Mouse (Mus musculus) lung, embryonic 16.5 days (tissue): ENCODE measurements around the gene Kcnh1. TPM values are rescaled to one million over a fixed set of nuclear protein-coding genes. Genes with fewer than 3 reads are reported as not detected.

ENCODE experiments used
- ATAC-seq: fragments of 200-750 bp; cut with Nextera tagmentation; 2 replicates; pipeline ENCODE4 v1.8.0; 2017; ENCODE audit warnings: low read depth, mild to moderate bottlenecking, moderate library complexity
- H3K27ac ChIP-seq: fragments of 300-500 bp; sonication (generic); 2 replicates; pipeline ENCODE4 v1.5.1; 2014; ENCODE audit warnings: mild to moderate bottlenecking, control low read depth, low read length
- H3K27me3 ChIP-seq: fragments of 300-500 bp; sonication (generic); 2 replicates; pipeline ENCODE4 v1.6.1; 2014; ENCODE audit warnings: low read depth, low read length, mixed read lengths; ENCODE audit not compliant: control insufficient read depth, insufficient read depth
- H3K36me3 ChIP-seq: fragments of 300-500 bp; sonication (generic); 2 replicates; pipeline ENCODE4 v1.6.1; 2014; ENCODE audit warnings: low read length; ENCODE audit not compliant: control insufficient read depth, insufficient read depth
- H3K4me1 ChIP-seq: fragments of 300-500 bp; sonication (generic); replicated peaks from 2 replicates; pipeline ENCODE4 v1.6.1; 2014; ENCODE audit warnings: low read length, mixed read lengths; ENCODE audit not compliant: control insufficient read depth, insufficient read depth
- H3K4me2 ChIP-seq: fragments of 300-500 bp; sonication (generic); 2 replicates; pipeline ENCODE4 v1.6.1; 2014; ENCODE audit warnings: low read depth, low read length, control low read depth
- H3K4me3 ChIP-seq: fragments of 300-500 bp; sonication (generic); 2 replicates; pipeline ENCODE4 v1.5.1; 2014; ENCODE audit warnings: mild to moderate bottlenecking, low read length, control low read depth
- H3K9ac ChIP-seq: fragments of 300-500 bp; sonication (generic); 2 replicates; pipeline ENCODE4 v1.6.1; 2014; ENCODE audit warnings: low read length, control low read depth
- H3K9me3 ChIP-seq: fragments of 300-500 bp; sonication (generic); 2 replicates; pipeline ENCODE4 v1.6.1; 2016; ENCODE audit warnings: low read length; ENCODE audit not compliant: control insufficient read depth
- WGBS: fragments of 180-500 bp; shearing (Covaris S2); extraction: QIAGEN DNeasy Blood & Tissue Kit; methylation state at CpG from one replicate; pipeline ENCODE4 v1.1.7; 2014; 5-methylcytosine and 5-hydroxymethylcytosine counted together
- polyA plus RNA-seq: library from polyadenylated mRNA; unstranded; fragments of >200 nt; fragmentation: Nextera tagmentation; extraction: Ambion mirVana; gene quantifications from 2 replicates; pipeline ENCODE4 v1.2.1, GENCODE M21; 2015

Kcnh1 gene
- polyA plus RNA-seq, 1 experiment from 2014 or later = 0.97 TPM

DNA sequence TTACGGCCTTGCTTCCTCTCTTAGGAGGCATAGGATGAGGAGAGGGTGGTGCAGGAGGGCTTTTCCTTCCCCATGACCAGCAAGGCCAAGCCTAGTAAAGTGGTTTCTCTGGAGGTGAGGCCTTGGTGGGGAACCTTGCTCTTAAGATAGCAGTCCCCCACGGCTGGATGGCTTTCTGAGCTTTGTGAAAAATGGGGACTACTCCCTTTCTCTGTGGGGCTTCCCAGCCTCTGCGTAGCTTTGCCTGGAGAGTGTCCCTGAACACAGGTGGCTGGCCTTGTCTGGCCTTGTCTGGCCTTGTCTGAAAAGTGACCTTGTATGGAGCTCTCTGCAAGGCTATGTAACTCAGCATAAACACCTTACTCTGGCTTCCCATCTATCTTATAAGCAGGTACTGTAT, 56.3 kb downstream of the Kcnh1 start:
- WGBS = 68% methylated on average over 3 of the region's 3 CpGs
- Histone ChIP-seq H3K4me3 (no peak overlapping the region), H3K27me3 (no peaks in the 10 kb centered on the region), H3K27ac (no peak overlapping the region), H3K9me3 (no peaks in the 10 kb centered on the region), H3K4me2 (no peak overlapping the region), H3K9ac (no peak overlapping the region), H3K4me1 (no peaks in the 10 kb centered on the region), H3K36me3 (no peaks in the 10 kb centered on the region)
- no peak for ATAC-seq

DNA sequence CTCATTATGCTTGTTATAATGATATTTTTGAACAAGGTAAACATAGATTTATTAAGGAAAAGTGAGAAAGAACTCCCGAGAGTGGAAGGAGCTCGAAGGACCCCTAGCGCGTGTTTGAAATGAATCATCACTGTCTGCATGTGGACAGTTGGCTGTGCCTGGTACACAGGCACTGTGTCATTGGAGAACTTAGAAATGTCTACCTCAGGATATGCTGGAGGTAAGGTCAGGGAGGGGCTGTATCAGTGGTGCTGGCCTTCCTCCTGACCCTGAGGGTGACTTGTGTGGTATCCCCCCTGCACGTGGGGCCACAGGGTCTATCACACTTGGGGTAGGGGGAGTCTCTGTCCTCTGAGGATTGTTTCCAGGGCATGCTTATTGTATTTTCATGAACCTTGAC, 68.6 kb downstream of the Kcnh1 start:
- H3K9me3 ChIP-seq = no peaks in the 10 kb centered on the region
- H3K4me2 ChIP-seq = no peak overlapping the region
- 79% methylated on average over 5 of the region's 5 CpGs for WGBS
- H3K4me1 ChIP-seq = no peaks in the 10 kb centered on the region
- no peaks in the 10 kb centered on the region for H3K36me3 ChIP-seq
- H3K27me3 ChIP-seq = no peaks in the 10 kb centered on the region
- H3K9ac ChIP-seq = no peak overlapping the region
- no peak overlapping the region for H3K4me3 ChIP-seq
- no peak for ATAC-seq
- H3K27ac ChIP-seq = no peak overlapping the region

DNA sequence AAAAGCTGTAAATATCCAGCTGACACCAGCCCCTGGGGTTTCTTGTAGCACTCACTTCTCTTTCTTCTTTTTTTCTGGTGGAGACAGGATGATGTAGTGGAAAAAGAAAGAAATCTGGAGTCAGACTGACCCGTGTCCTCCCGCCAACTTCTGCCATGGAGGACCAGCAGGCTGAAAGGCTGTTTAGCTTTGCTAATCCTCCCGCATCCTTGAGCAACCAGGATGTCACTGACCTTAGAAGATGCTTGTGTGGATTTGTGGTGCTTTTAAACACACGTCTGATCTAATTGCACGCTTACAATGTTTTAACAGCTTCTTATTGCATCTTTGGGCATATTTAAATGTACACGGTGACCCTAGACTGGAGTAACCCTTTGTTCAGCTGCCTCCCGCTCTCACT, 69.0 kb downstream of the Kcnh1 start:
- WGBS = 59% methylated on average over 7 of the region's 7 CpGs
- Histone ChIP-seq H3K4me3 (no peak overlapping the region), H3K36me3 (no peaks in the 10 kb centered on the region), H3K4me2 (no peak overlapping the region), H3K27ac (no peak overlapping the region), H3K9me3 (no peaks in the 10 kb centered on the region), H3K9ac (no peak overlapping the region), H3K27me3 (no peaks in the 10 kb centered on the region), H3K4me1 (no peaks in the 10 kb centered on the region)
- ATAC-seq = no peak

DNA sequence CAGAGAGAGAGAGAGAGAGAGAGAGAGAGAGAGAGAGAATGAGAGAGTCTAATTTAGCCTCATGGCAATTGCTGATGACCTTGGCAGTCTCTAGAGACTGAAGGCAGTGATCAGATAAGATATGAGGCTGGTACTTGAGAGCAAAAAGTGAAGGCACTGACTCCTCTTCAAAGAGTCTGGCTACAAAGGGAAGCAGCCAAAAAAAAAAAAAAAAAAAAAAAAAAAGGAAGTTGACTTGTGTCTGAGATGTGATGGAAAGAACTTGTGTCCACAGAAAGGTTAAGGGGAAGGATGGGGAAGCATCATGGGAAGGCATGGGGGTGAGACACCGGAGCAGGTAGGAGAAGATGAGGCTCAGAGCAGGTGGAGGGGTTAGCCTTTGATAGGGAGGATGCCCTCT, 75.1 kb downstream of the Kcnh1 start:
- no peak for ATAC-seq
- no peak overlapping the region for H3K9ac ChIP-seq
- H3K36me3 ChIP-seq = no peaks in the 10 kb centered on the region
- no peaks in the 10 kb centered on the region for H3K4me1 ChIP-seq
- H3K9me3 ChIP-seq = no peaks in the 10 kb centered on the region
- H3K4me2 ChIP-seq = no peak overlapping the region
- no peak overlapping the region for H3K27ac ChIP-seq
- H3K27me3 ChIP-seq = no peaks in the 10 kb centered on the region
- no peak overlapping the region for H3K4me3 ChIP-seq
- 77% methylated on average over 1 of the region's 1 CpGs for WGBS

DNA sequence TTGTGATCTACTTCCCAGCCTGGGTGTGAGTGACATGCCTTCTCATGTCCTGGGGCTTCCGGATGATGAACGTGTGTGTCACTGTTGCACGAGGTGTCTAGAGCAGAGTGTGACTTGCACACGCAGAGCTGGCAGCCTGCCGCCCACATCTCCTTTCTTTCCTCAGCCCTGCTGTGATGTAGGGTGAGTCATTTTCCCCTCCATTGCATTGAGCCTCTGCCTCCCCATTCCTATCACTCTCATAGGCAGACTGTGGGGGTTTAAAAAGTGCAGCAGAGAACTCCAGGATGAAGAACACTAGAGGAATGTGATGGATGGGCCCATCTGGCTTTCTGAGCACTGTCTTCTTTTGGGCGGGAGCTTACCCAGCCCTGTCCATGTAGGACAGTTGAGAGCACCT, 76.4 kb downstream of the Kcnh1 start:
- no peaks in the 10 kb centered on the region for H3K4me1 ChIP-seq
- H3K9me3 ChIP-seq = no peaks in the 10 kb centered on the region
- WGBS = 84% methylated on average over 6 of the region's 6 CpGs
- no peaks in the 10 kb centered on the region for H3K36me3 ChIP-seq
- no peak overlapping the region for H3K4me3 ChIP-seq
- no peak overlapping the region for H3K27ac ChIP-seq
- H3K27me3 ChIP-seq = no peaks in the 10 kb centered on the region
- no peak overlapping the region for H3K9ac ChIP-seq
- no peak overlapping the region for H3K4me2 ChIP-seq
- ATAC-seq = no peak

DNA sequence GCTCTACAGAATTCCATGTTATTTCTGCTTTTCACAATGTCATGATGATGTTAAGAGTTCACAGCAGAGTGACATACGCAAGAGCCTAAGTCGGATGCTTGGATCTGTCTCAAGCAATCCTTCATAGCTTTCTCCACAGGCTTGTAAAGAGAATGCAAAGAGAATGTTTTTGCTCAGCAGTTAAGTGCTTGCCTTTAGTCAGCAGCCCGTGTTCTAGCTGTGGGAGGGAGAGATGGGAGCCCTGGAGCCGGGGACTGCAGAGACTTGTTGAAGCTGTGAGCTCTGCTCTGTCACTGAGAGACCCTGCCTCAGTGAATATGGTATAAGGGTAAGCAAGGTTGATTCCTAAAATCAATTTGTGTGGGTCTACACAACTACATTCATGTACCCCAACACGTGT, 78.3 kb downstream of the Kcnh1 start:
- no peak overlapping the region for H3K27ac ChIP-seq
- no peaks in the 10 kb centered on the region for H3K27me3 ChIP-seq
- WGBS = 60% methylated on average over 5 of the region's 5 CpGs
- no peaks in the 10 kb centered on the region for H3K4me1 ChIP-seq
- H3K9me3 ChIP-seq = no peaks in the 10 kb centered on the region
- no peak for ATAC-seq
- no peaks in the 10 kb centered on the region for H3K36me3 ChIP-seq
- no peak overlapping the region for H3K4me2 ChIP-seq
- H3K9ac ChIP-seq = no peak overlapping the region
- H3K4me3 ChIP-seq = no peak overlapping the region

DNA sequence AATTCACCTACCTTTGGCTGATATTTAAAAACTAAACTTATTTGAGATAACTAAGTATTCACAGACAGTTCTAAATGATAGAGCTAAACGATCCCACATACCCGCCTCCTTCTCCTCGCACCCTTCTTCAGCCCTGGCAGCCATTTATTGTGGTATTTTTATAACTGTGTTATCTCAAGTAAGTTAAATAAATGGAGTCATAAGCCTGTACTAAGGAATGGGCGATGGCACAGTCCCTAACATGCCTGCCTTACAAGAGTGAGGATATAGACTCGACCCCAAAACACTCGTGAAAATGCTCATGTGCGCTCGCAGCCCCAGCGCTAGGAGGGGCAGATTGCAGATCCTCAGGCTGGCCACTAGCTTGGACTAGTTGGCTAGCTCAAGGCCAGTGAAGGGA, 79.3 kb downstream of the Kcnh1 start:
- H3K36me3 ChIP-seq = no peaks in the 10 kb centered on the region
- no peak overlapping the region for H3K9ac ChIP-seq
- H3K4me1 ChIP-seq = no peaks in the 10 kb centered on the region
- no peak for ATAC-seq
- no peak overlapping the region for H3K4me3 ChIP-seq
- H3K9me3 ChIP-seq = no peaks in the 10 kb centered on the region
- no peak overlapping the region for H3K4me2 ChIP-seq
- WGBS = 73% methylated on average over 9 of the region's 9 CpGs
- H3K27me3 ChIP-seq = no peaks in the 10 kb centered on the region
- H3K27ac ChIP-seq = no peak overlapping the region

DNA sequence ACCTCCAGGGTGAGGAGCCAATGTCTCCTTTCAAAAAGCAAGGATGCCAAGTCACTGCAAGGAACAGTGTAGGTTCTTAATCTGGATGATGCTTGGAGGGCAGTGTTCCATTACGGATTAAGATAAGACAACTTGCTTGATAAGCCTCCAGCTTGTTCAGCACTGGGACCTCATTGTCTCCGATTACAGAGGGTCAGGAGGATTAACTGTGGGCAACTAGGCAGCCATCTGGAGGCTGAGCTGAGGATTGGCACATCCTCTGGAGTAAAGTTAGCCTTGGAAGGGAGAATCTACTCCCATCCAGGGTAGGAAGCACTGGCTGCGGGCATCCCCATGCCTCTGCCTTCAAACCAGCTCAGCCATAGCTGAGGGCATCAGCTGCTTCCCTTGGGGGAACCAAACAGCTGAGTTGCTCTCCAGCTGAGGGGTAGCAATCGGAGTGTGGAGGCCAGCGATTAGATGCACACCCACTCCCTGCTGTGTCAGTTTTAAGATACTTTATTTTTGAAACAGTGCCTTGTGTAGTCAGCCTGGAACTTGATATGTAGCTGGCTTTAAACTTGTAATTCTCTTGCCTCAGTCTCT, 87.3 kb downstream of the Kcnh1 start:
- 68% methylated on average over 5 of the region's 5 CpGs for WGBS
- no peak for ATAC-seq
- H3K4me3 ChIP-seq = no peak overlapping the region

DNA sequence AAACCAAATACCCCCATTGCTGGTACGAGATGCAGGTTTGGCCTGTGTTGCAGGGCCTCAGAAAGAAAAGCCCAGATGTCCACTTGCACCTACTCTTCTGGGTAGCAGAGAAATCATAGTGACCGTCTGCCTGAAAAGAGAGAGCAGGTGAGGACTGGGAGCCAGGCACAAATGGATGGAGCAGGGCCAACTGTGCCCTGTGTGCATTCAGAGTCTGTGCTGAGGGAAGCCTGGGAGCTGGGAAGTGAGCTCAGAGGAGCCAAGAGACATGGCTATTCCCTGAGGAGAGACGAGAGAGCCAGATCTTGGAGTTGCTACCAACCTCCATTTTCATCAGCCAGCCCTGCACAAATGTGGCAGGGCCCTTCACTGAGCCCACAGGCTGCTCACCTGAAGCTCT, 93.8 kb downstream of the Kcnh1 start:
- Histone ChIP-seq H3K36me3 (no peaks in the 10 kb centered on the region), H3K4me3 (no peak overlapping the region), H3K9ac (no peak overlapping the region), H3K27me3 (no peaks in the 10 kb centered on the region), H3K4me2 (no peak overlapping the region), H3K4me1 (no peaks in the 10 kb centered on the region), H3K9me3 (no peaks in the 10 kb centered on the region), H3K27ac (no peak overlapping the region)
- no peak for ATAC-seq
- WGBS = 69% methylated on average over 3 of the region's 3 CpGs

More for the DNA sequence above, 87.3 kb downstream of the Kcnh1 start:
- H3K27ac ChIP-seq = no peak overlapping the region
- H3K9me3 ChIP-seq = no peaks in the 10 kb centered on the region
- H3K9ac ChIP-seq = no peak overlapping the region
- H3K4me1 ChIP-seq = no peaks in the 10 kb centered on the region
- H3K27me3 ChIP-seq = no peaks in the 10 kb centered on the region
- no peak overlapping the region for H3K4me2 ChIP-seq
- no peaks in the 10 kb centered on the region for H3K36me3 ChIP-seq

DNA sequence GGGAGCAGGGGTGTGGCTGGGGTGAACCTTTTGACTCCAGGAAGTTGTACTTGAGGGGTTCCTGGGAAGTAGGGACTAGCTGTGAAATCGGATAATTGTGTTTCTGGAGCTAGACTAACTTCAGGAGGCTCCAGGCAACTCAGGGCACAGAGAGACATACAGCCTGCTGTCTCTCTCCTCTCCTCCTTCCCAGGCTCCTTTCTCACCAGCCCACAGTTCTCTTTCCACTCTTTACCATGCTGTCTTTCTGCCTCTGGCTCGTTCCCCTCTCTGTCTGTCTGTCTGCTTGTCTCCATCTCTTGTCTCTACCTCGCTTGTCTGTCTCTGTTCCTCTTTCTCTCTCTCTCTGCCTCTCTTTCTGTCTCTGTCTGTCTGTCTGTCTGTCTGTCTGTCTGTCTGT, 94.4 kb downstream of the Kcnh1 start:
- Histone ChIP-seq H3K27me3 (no peaks in the 10 kb centered on the region), H3K4me2 (no peak overlapping the region), H3K9me3 (no peaks in the 10 kb centered on the region), H3K4me1 (no peaks in the 10 kb centered on the region), H3K4me3 (no peak overlapping the region), H3K9ac (no peak overlapping the region), H3K27ac (no peak overlapping the region), H3K36me3 (no peaks in the 10 kb centered on the region)
- ATAC-seq = no peak
- 51% methylated on average over 3 of the region's 3 CpGs for WGBS
